ENCODE assay signal across 14 mouse cellular contexts in the genomic region with DNA sequence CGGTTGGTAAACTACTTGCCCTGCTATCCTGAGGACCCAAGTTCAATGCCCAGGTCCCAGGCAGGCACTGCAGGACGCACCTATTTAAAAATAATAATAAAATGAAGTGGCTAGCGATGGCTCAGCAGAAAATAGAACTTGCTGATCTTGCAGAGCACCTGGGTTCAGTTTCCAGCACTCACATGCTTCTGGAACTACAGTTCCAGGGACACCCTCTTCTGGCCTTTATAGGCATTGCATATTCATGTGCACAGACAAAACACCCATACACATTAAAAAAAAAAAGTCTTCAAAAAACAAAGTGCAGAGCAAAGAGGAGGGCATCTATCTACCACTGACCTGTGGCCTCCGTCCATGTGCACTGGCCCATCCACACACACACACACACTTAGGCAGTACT. TPM values are rescaled to one million over a fixed set of nuclear protein-coding genes. Genes with fewer than 3 reads are reported as not detected.
DNase-seq lines count a peak whose midpoint lies in the region; ATAC-seq and TF ChIP-seq lines count a peak whose summit lies in the region.
"Had no signal": no experiment of that assay in that cellular context is flagged by ENCODE, and none has a peak within 500 bp of the region (broad histone marks: within the 10 kb centered on the region; RNA-seq: fewer than 3 reads in every experiment).

No protein-coding gene starts in this region.

- no peaks in the 10 kb centered on the region for H3K27me3 ChIP-seq in lung, embryonic 14.5 days (ENCODE audit: insufficient read depth, low read length)
- no peaks in the 10 kb centered on the region for H3K27me3 ChIP-seq in Patski
- H3K27me3 ChIP-seq: forebrain, embryonic 12.5 days; midbrain, embryonic 12.5 days; neural tube, embryonic 13.5 days had no signal

- no peak for DNase-seq in gastrocnemius, adult 2 months
- no peak for DNase-seq in gastrocnemius, postnatal 36 days
- peak; percentile 38 for DNase-seq in lung, embryonic 14.5 days
- no peak for DNase-seq in lung, postnatal 25 days (ENCODE audit: low spot score)
- DNase-seq in Patski (ENCODE audit: low read depth, low spot score): no peak
- no peak for DNase-seq in yolk sac, embryonic 10.5 days (ENCODE audit: low spot score)
- DNase-seq in layer of hippocampus, postnatal 10 days (ENCODE audit: low spot score in 2 of 2): no peak
- DNase-seq: adrenal gland, postnatal 10 days; lung, adult 18-20 months had no signal

- no peak overlapping the region for H3K4me2 ChIP-seq in lung, embryonic 14.5 days
- H3K4me2 ChIP-seq: forebrain, embryonic 12.5 days; midbrain, embryonic 12.5 days; neural tube, embryonic 13.5 days had no signal

- H3K36me3 ChIP-seq in lung, embryonic 14.5 days (ENCODE audit: insufficient read depth): peaks cover 10% of the 10 kb centered on the region

- ATAC-seq in lung, embryonic 14.5 days (ENCODE audit: insufficient read depth): no peak
- no peak for ATAC-seq in Patski
- ATAC-seq in megakaryocyte-erythroid progenitor cell, adult 5-6 weeks (replicated peaks; ENCODE audit: low FRiP score, low TSS enrichment, poor library complexity, severe bottlenecking): peak; percentile 67

- no peaks in the 10 kb centered on the region for H3K4me1 ChIP-seq in lung, embryonic 14.5 days (ENCODE audit: insufficient read depth)
- H3K4me1 ChIP-seq: forebrain, embryonic 12.5 days; midbrain, embryonic 12.5 days; neural tube, embryonic 13.5 days had no signal

- peak; percentile 31 for TF ChIP-seq CTCF in gastrocnemius, adult 2 months (IDR thresholded peaks at IDR 0.05)
- peak; percentile 46 for TF ChIP-seq CTCF in lung, embryonic 14.5 days (IDR thresholded peaks at IDR 0.05; ENCODE audit: low read depth)
- peak; percentile 33 for TF ChIP-seq CTCF in Patski (IDR thresholded peaks at IDR 0.05)

- no peak overlapping the region for H3K9ac ChIP-seq in lung, embryonic 14.5 days
- H3K9ac ChIP-seq: forebrain, embryonic 12.5 days; midbrain, embryonic 12.5 days; neural tube, embryonic 13.5 days had no signal

- no peak overlapping the region for H3K27ac ChIP-seq in gastrocnemius, adult 2 months
- no peak overlapping the region for H3K27ac ChIP-seq in lung, embryonic 14.5 days (ENCODE audit: low read depth)
- H3K27ac ChIP-seq: forebrain, embryonic 12.5 days; midbrain, embryonic 12.5 days; neural tube, embryonic 13.5 days had no signal

- POLR2A ChIA-PET in Patski (lab: Charles Lee): interaction anchor here (0.6 kb wide), 1 partner anchor 819 kb away, joined by 3 read pairs; no protein-coding TSS in a partner anchor

- CTCF ChIA-PET in Patski (lab: Charles Lee): interaction anchor here (2.0 kb wide), 1 partner anchor 150 kb away, joined by 5 read pairs; no protein-coding TSS in a partner anchor

- no peaks in the 10 kb centered on the region for H3K9me3 ChIP-seq in lung, embryonic 14.5 days (ENCODE audit: low read depth, low read length)
- H3K9me3 ChIP-seq: forebrain, embryonic 12.5 days; midbrain, embryonic 12.5 days; neural tube, embryonic 13.5 days had no signal

- intact Hi-C loops in gastrocnemius, adult 2 months (cut with DNase I): no loop called here
- intact Hi-C loops in gastrocnemius, postnatal 36 days (cut with DNase I): no loop called here

- no peak overlapping the region for H3K4me3 ChIP-seq in gastrocnemius, adult 2 months
- H3K4me3 ChIP-seq in lung, embryonic 14.5 days (ENCODE audit: low read depth, low read length): no peak overlapping the region
- H3K4me3 ChIP-seq: forebrain, embryonic 12.5 days; midbrain, embryonic 12.5 days; neural tube, embryonic 13.5 days had no signal

- in situ Hi-C loops in Patski (cut with MboI; ENCODE audit: low pct_unique_long_range_greater_than_20kb): loop anchor here (5.0 kb wide), 1 partner anchor 149 kb away; no protein-coding TSS in a partner anchor

- 92% methylated on average over 4 of the region's 4 CpGs for WGBS in lung, embryonic 14.5 days

RNA-seq across cellular contexts. Expression of gene Ralgps2, which starts 47.9 kb away (rescaled TPM):
- 1 to 10 TPM; 1.5 to 1.9 TPM for total RNA-seq in gastrocnemius, adult 2 months (2021)
- 1 to 10 TPM; 1.3 to 2.9 TPM for total RNA-seq in gastrocnemius, postnatal 36 days (2021)
- polyA plus RNA-seq in lung, embryonic 14.5 days (2014; fragmentation: Nextera tagmentation; extraction: Ambion mirVana): 70.6 and 71.6 TPM in 2 replicates
- polyA plus RNA-seq in Patski (2021): 7.4 TPM
- total RNA-seq in megakaryocyte-erythroid progenitor cell, adult 5-6 weeks (2014; fragmentation: Nextera tagmentation): 11.3 and 22.4 TPM in 2 replicates
- 12.7 and 28.2 TPM in 2 replicates for total RNA-seq in megakaryocyte-erythroid progenitor cell, adult 5-6 weeks (2017)
- total RNA-seq in layer of hippocampus, postnatal 10 days (2021): 100 to 1,000 TPM in 1 of 2 experiments, 10 to 100 TPM in 1; 93.3 to 101 TPM

RNA-seq across cellular contexts. Expression of gene Angptl1, which starts 53.2 kb away (rescaled TPM):
- 10 to 100 TPM in 1 of 2 experiments, 1 to 10 TPM in 1; 8.1 to 14.2 TPM for total RNA-seq in gastrocnemius, adult 2 months (2021)
- total RNA-seq in gastrocnemius, postnatal 36 days (2021): 10 to 100 TPM in 1 of 2 experiments, 1 to 10 TPM in 1; 8.9 to 13.3 TPM
- polyA plus RNA-seq in lung, embryonic 14.5 days (2014; fragmentation: Nextera tagmentation; extraction: Ambion mirVana): 1.2 and 1.8 TPM in 2 replicates
- polyA plus RNA-seq in Patski (2021): 0.10 TPM
- total RNA-seq in megakaryocyte-erythroid progenitor cell, adult 5-6 weeks (2014; fragmentation: Nextera tagmentation): not detected in 2 replicates
- not detected in 2 replicates for total RNA-seq in megakaryocyte-erythroid progenitor cell, adult 5-6 weeks (2017)
- 1 to 10 TPM in 1 of 2 experiments, under 1 TPM in 1; 0.49 to 1.1 TPM for total RNA-seq in layer of hippocampus, postnatal 10 days (2021)
- total RNA-seq: hematopoietic stem cell, adult 5-6 weeks had no signal

Comparison
In these comparisons a context has a peak if more than half of its experiments do, and no peak if none do; other contexts are left out.
1. RNA of gene Angptl1, which starts 53.2 kb away (total RNA-seq): 8.1 to 14.2 TPM in gastrocnemius, adult 2 months and 8.9 to 13.3 TPM in gastrocnemius, postnatal 36 days; 0.49 to 1.1 TPM in layer of hippocampus, postnatal 10 days and not detected in megakaryocyte-erythroid progenitor cell, adult 5-6 weeks; every median in the first group is over 4 times any median in the second.
2. Peak in every context shown above with its lines, with median percentiles within 50 percentile points of each other: CTCF ChIP-seq.